Mouse (Mus musculus) MEL (cell line): ENCODE results near the gene Efna5. TPM values are rescaled to one million over a fixed set of nuclear protein-coding genes. Genes with fewer than 3 reads are reported as not detected.

Experiments
- DNase-seq: peaks from one replicate; pipeline ENCODE4 v3.0.0; 2011; ENCODE audit warnings: low read depth, low spot score
- H3K27ac ChIP-seq: 2 replicates; pipeline ENCODE4 v1.5.1; 2012; ENCODE audit warnings: low read depth, mild to moderate bottlenecking, control low read depth, low read length, moderate library complexity; ENCODE audit not compliant: control insufficient read depth
- H3K27me3 ChIP-seq, 2 experiments: fragments of 150-350 bp in 1 of 2; sonication (generic) in 1 of 2; 2 replicates each; pipeline ENCODE4 v1.6.1; 2012; ENCODE audit warnings: low read length in 2 of 2, mild to moderate bottlenecking in 2 of 2, improper control_type of control experiment in 1 of 2, moderate library complexity in 1 of 2; ENCODE audit not compliant: insufficient read depth in 2 of 2, control insufficient read depth in 1 of 2
- H3K36me3 ChIP-seq, 2 experiments: 2 replicates each; pipeline ENCODE4 v1.6.1; 2012 to 2014; ENCODE audit warnings: low read length in 2 of 2, improper control_type of control experiment in 1 of 2, inconsistent platforms in 1 of 2, mild to moderate bottlenecking in 1 of 2; ENCODE audit not compliant: insufficient read depth in 2 of 2, control insufficient read depth in 1 of 2
- H3K4me1 ChIP-seq, 2 experiments: fragments of 150-350 bp in 1 of 2; sonication (generic) in 1 of 2; 2 replicates each; pipeline ENCODE4 v1.6.1; 2012; ENCODE audit warnings: low read length in 2 of 2, improper control_type of control experiment in 1 of 2, mild to moderate bottlenecking in 1 of 2; ENCODE audit not compliant: insufficient read depth in 2 of 2, control insufficient read depth in 1 of 2
- H3K4me3 ChIP-seq, 2 experiments: fragments of 150-350 bp in 1 of 2; sonication (generic) in 1 of 2; 2 replicates each; pipeline ENCODE4 v1.5.1; 2012; ENCODE audit warnings: low read depth in 2 of 2, low read length in 2 of 2, mild to moderate bottlenecking in 2 of 2, moderate library complexity in 2 of 2, control low read depth in 1 of 2, improper control_type of control experiment in 1 of 2; ENCODE audit not compliant: control insufficient read depth in 1 of 2, insufficient read depth in 1 of 2
- H3K79me2 ChIP-seq: 2 replicates; pipeline ENCODE4 v1.6.1; 2012; ENCODE audit warnings: mild to moderate bottlenecking, low read length, moderate library complexity; ENCODE audit not compliant: control insufficient read depth, poor library complexity, insufficient read depth
- H3K9ac ChIP-seq: 2 replicates; pipeline ENCODE4 v1.6.1; 2012; ENCODE audit warnings: low read depth, mild to moderate bottlenecking, control low read depth, low read length, moderate library complexity; ENCODE audit not compliant: control insufficient read depth, poor library complexity, severe bottlenecking
- H3K9me3 ChIP-seq: fragments of 150-350 bp; sonication (generic); replicated peaks from 2 replicates; pipeline ENCODE4 v1.6.1; 2012; ENCODE audit warnings: mild to moderate bottlenecking, low read length, improper control_type of control experiment, moderate library complexity; ENCODE audit not compliant: insufficient read depth
- BHLHE40 ChIP-seq: IDR thresholded peaks from 2 replicates; pipeline ENCODE4 v1.6.1; 2012; ENCODE audit warnings: low read depth, mild to moderate bottlenecking, inconsistent platforms, low read length, improper control_type of control experiment, borderline replicate concordance
- CHD1 ChIP-seq: IDR thresholded peaks from 2 replicates; pipeline ENCODE4 v1.6.1; 2012; ENCODE audit warnings: low read depth, mild to moderate bottlenecking, inconsistent platforms, low read length, improper control_type of control experiment
- E2F4 ChIP-seq: IDR thresholded peaks from 2 replicates; pipeline ENCODE4 v1.6.1; 2011; ENCODE audit warnings: low read depth, low read length, improper control_type of control experiment, borderline replicate concordance
- GABPA ChIP-seq: IDR thresholded peaks from 2 replicates; pipeline ENCODE4 v1.6.1; 2012; ENCODE audit warnings: low read depth, mild to moderate bottlenecking, inconsistent platforms, low read length, improper control_type of control experiment, moderate library complexity
- MAX ChIP-seq: IDR thresholded peaks from 2 replicates; pipeline ENCODE4 v1.6.1; 2011; ENCODE audit warnings: low read length, improper control_type of control experiment
- MYC ChIP-seq: IDR thresholded peaks from 2 replicates; pipeline ENCODE4 v1.6.1; 2011; ENCODE audit warnings: low read depth, mild to moderate bottlenecking, low read length, improper control_type of control experiment, moderate library complexity
- NELFE ChIP-seq: IDR thresholded peaks from 2 replicates; pipeline ENCODE4 v1.6.1; 2011; ENCODE audit warnings: low read depth, low read length, improper control_type of control experiment
- POLR2A ChIP-seq, 2 experiments: IDR thresholded peaks; 2 replicates each; pipeline ENCODE4 v1.6.1; 2011 to 2012; ENCODE audit warnings: low read length in 2 of 2, mild to moderate bottlenecking in 2 of 2, control low read depth in 1 of 2, improper control_type of control experiment in 1 of 2, low read depth in 1 of 2, moderate library complexity in 1 of 2; ENCODE audit not compliant: control insufficient read depth in 1 of 2, insufficient read depth in 1 of 2, poor library complexity in 1 of 2
- POLR2AphosphoS2 ChIP-seq: IDR thresholded peaks from 2 replicates; pipeline ENCODE4 v1.6.1; 2011; ENCODE audit warnings: low read length, improper control_type of control experiment
- SIN3A ChIP-seq: IDR thresholded peaks from 2 replicates; pipeline ENCODE4 v1.6.1; 2012; ENCODE audit warnings: low read length, improper control_type of control experiment, inconsistent platforms
- TCF12 ChIP-seq: IDR thresholded peaks from 2 replicates; pipeline ENCODE4 v1.6.1; 2014; ENCODE audit warnings: low read depth, mild to moderate bottlenecking, inconsistent platforms, low read length, improper control_type of control experiment, moderate library complexity
- UBTF ChIP-seq: IDR thresholded peaks from 2 replicates; pipeline ENCODE4 v1.6.1; 2012; ENCODE audit warnings: low read depth, mild to moderate bottlenecking, inconsistent platforms, low read length, improper control_type of control experiment, moderate library complexity, borderline replicate concordance; ENCODE audit not compliant: insufficient read depth
- USF2 ChIP-seq, 2 experiments: IDR thresholded peaks; 2 replicates each; pipeline ENCODE4 v1.6.1; 2011 to 2012; ENCODE audit warnings: improper control_type of control experiment in 2 of 2, low read length in 2 of 2, borderline replicate concordance in 1 of 2, inconsistent platforms in 1 of 2, low read depth in 1 of 2, mild to moderate bottlenecking in 1 of 2; ENCODE audit not compliant: insufficient read depth in 1 of 2
- ZC3H11A ChIP-seq: IDR thresholded peaks from 2 replicates; pipeline ENCODE4 v1.6.1; 2012; ENCODE audit warnings: low read depth, mild to moderate bottlenecking, inconsistent platforms, low read length, improper control_type of control experiment
- ZKSCAN1 ChIP-seq: IDR thresholded peaks from 2 replicates; pipeline ENCODE4 v1.6.1; 2012; ENCODE audit warnings: low read depth, mild to moderate bottlenecking, inconsistent platforms, low read length, improper control_type of control experiment, moderate library complexity
- polyA plus RNA-seq, 2 experiments: library from polyadenylated mRNA; stranded (reverse) in 1 of 2; unstranded in 1 of 2; fragments of >175 nt in 1 of 2; fragments of >200 nt in 1 of 2; gene quantifications; 2 replicates each; pipeline versions ENCODE4 v1.2.1 to v1.2.4; 2012; ENCODE audit warnings: low replicate concordance in 2 of 2, low read depth in 1 of 2; ENCODE audit not compliant: insufficient read length in 2 of 2, insufficient read depth in 1 of 2, missing spikeins in 1 of 2
- total RNA-seq: library from RNA; depleted of rRNA; stranded (reverse); fragments of 300-350 nt; gene quantifications from 2 replicates; pipeline ENCODE4 v1.2.3, GENCODE M21; 2012

Gene Efna5
- total and polyA plus RNA-seq, 3 experiments: not detected

DNA sequence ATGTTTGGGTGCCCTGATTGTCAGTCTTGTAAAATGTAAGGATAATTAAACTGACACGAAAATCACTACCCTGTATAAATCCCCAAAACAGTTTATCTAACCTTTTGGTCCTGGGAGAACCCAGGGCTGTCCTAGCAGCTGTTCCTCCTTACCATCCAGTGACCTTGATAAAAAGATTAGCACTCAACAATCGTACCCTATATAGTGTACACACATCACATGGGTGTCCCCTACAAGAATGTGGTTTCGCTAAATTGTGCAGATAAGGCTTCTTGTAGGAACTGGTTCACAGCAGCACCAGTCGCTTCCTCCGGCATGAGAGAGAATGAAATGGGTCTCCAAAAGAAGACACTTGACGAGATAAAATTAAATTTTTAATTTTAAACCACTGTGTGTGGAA is 53.6 kb downstream of the Efna5 start (continued):
- no peak for TF ChIP-seq USF2 (IDR thresholded peaks at IDR 0.05; ENCODE audit: borderline replicate concordance in 1 of 2, insufficient read depth in 1 of 2, low read depth in 1 of 2, low read length in 2 of 2)

- Histone ChIP-seq H3K9ac (no peak overlapping the region), H3K9me3 (no peaks in the 10 kb centered on the region), H3K79me2 (no peaks in the 10 kb centered on the region), H3K27ac (no peak overlapping the region), H3K36me3 (no peaks in the 10 kb centered on the region), H3K4me3 (no peak overlapping the region), H3K4me1 (no peaks in the 10 kb centered on the region), H3K27me3 (no peaks in the 10 kb centered on the region)
- no peak for DNase-seq
- TF ChIP-seq POLR2A (IDR thresholded peaks at IDR 0.05; ENCODE audit: control insufficient read depth in 1 of 2, insufficient read depth in 1 of 2, low read depth in 1 of 2, low read length in 2 of 2, poor library complexity in 1 of 2): no peak
- no peak for TF ChIP-seq NELFE
- no peak for TF ChIP-seq ZKSCAN1
- no peak for TF ChIP-seq TCF12
- no peak for TF ChIP-seq POLR2AphosphoS2
- TF ChIP-seq GABPA: no peak
- TF ChIP-seq UBTF: no peak
- TF ChIP-seq CHD1: no peak
- no peak for TF ChIP-seq MAX
- TF ChIP-seq ZC3H11A: no peak
Measured at GRCm38 (mm10) chr17:62821219-62821618, 59.9 kb downstream of the Efna5 start.

GRCm38 (mm10) chr17:62819931-62820330 is 61.2 kb downstream of the Efna5 start:
- no peak for DNase-seq
- H3K4me1 ChIP-seq: no peaks in the 10 kb centered on the region
- no peak overlapping the region for H3K27ac ChIP-seq
- H3K27me3 ChIP-seq: no peaks in the 10 kb centered on the region
- no peak overlapping the region for H3K4me3 ChIP-seq
- no peaks in the 10 kb centered on the region for H3K79me2 ChIP-seq
- no peaks in the 10 kb centered on the region for H3K36me3 ChIP-seq
- no peaks in the 10 kb centered on the region for H3K9me3 ChIP-seq
- TF ChIP-seq MYC: no peak
- TF ChIP-seq E2F4: no peak
- no peak for TF ChIP-seq SIN3A
- H3K9ac ChIP-seq: no peak overlapping the region

DNA sequence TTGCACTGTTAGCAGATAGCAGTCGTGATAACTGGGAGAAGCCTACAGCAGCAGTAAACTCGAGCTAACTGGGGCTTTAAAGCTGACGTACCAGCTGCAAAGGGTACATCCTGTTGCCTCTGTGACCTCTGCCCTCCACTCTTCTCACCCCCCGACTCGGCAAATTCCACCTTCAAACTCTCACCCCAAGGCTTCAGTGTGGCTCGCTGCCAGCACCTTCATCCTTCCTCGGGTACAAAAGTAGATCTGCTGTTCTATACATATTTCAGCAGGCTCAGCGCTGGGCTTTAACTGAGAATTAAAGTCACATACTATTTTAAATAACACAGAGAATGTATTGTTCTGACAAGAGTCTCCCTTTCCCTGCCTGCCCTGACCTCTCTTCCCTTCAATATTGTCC is 62.3 kb downstream of the Efna5 start:
- Histone ChIP-seq H3K27ac (no peak overlapping the region), H3K4me3 (no peak overlapping the region), H3K9ac (no peak overlapping the region), H3K4me1 (no peaks in the 10 kb centered on the region), H3K27me3 (no peaks in the 10 kb centered on the region), H3K9me3 (no peaks in the 10 kb centered on the region), H3K79me2 (no peaks in the 10 kb centered on the region), H3K36me3 (no peaks in the 10 kb centered on the region)
- DNase-seq: no peak
- TF ChIP-seq BHLHE40: no peak
- TF ChIP-seq, all 39 proteins: peak for 0
